Mouse (Mus musculus): ENCODE measurements around the gene Plekhg3. TPM values are rescaled to one million over a fixed set of nuclear protein-coding genes. Genes with fewer than 3 reads are reported as not detected.

Plekhg3 gene
- total and polyA plus RNA-seq, 2 experiments from 2014 or later = 1.2 to 6.2 TPM

DNA sequence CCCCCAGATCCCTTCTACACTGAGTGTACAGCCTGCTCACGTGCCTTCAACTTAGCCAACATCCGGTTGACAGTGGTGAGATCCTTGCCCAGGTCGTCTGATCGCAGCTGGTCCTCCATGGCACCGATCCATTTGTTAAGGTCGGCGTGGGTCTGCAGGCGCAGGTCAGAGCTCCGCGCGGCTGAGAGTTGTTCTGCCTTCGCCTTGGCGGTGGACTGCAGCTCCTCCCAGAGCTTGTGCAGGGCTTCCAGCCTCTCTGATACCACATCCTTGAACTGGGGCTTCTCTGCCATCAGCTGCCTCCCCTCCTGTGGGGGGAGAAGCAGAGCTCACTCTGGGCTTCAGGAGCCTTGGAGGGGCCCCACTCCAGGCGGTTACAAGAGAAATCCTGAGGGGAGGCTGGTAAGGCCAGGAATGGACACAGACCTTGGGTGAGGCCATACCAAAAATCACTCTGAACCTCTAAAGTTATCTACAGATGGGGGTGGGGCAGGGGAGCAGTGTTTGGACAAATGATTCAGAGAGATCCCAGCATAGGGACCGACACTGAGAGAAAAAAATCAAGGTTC lies 78.4 kb downstream of the Plekhg3 start:
- no peak overlapping the region for H3K4me2 ChIP-seq (ENCODE audit: low read depth, low read length, poor library complexity, severe bottlenecking)
- ATAC-seq (ENCODE audit: low FRiP score) (no peak), DNase-seq (ENCODE audit: low spot score) (no peak)
- no peaks in the 10 kb centered on the region for H3K27me3 ChIP-seq (ENCODE audit: insufficient read depth, low read length)
- no peaks in the 10 kb centered on the region for H3K4me1 ChIP-seq (ENCODE audit: insufficient read depth, low read length)
- H3K27ac ChIP-seq (ENCODE audit: low read depth, low read length) = no peak overlapping the region
- 84% methylated on average over 15 of the region's 15 CpGs for WGBS
- TF ChIP-seq CTCF (IDR thresholded peaks at IDR 0.05) = no peak
- no peak overlapping the region for H3K9ac ChIP-seq (replicated peaks; ENCODE audit: low read length, poor library complexity, severe bottlenecking)
- H3K9me3 ChIP-seq (ENCODE audit: low read length) = no peaks in the 10 kb centered on the region
- no peak overlapping the region for H3K4me3 ChIP-seq (ENCODE audit: low read depth, low read length)
- peaks cover 5% of the 10 kb centered on the region for H3K36me3 ChIP-seq (ENCODE audit: insufficient read depth, low read length)

DNA sequence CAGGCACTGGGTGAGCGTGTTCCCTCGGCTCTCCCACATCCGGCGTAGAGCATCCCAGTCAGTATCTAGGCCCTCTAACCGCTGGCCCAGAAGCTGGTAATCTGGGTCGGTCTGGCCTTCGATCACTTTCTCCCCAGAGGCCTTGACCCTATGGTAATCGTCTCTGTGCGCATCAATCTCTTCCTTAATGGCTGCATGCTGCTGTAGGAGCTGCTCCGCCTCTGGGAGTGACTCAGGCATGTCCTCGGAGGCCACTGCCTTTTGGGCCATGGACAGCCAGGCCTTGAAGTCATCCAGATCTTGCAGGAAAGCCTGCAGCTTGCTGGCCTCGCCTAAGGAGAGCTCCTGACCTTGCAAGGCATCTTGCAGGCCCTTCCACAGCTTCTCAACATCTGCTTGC lies 81.9 kb downstream of the Plekhg3 start:
- TF ChIP-seq CTCF (IDR thresholded peaks at IDR 0.05) = no peak
- H3K9ac ChIP-seq (replicated peaks; ENCODE audit: low read length, poor library complexity, severe bottlenecking) = no peak overlapping the region
- H3K27ac ChIP-seq (ENCODE audit: low read depth, low read length) = no peak overlapping the region
- no peaks in the 10 kb centered on the region for H3K4me1 ChIP-seq (ENCODE audit: insufficient read depth, low read length)
- no peak overlapping the region for H3K4me3 ChIP-seq (ENCODE audit: low read depth, low read length)
- WGBS = 91% methylated on average over 12 of the region's 12 CpGs
- ATAC-seq (ENCODE audit: low FRiP score) = no peak
- no peak for DNase-seq (ENCODE audit: low spot score)
- peaks cover 2% of the 10 kb centered on the region; the same call in 1 of the 2 replicates for H3K36me3 ChIP-seq (ENCODE audit: insufficient read depth, low read length)
- no peak overlapping the region for H3K4me2 ChIP-seq (ENCODE audit: low read depth, low read length, poor library complexity, severe bottlenecking)
- H3K9me3 ChIP-seq (ENCODE audit: low read length) = no peaks in the 10 kb centered on the region
- H3K27me3 ChIP-seq (ENCODE audit: insufficient read depth, low read length) = no peaks in the 10 kb centered on the region

DNA sequence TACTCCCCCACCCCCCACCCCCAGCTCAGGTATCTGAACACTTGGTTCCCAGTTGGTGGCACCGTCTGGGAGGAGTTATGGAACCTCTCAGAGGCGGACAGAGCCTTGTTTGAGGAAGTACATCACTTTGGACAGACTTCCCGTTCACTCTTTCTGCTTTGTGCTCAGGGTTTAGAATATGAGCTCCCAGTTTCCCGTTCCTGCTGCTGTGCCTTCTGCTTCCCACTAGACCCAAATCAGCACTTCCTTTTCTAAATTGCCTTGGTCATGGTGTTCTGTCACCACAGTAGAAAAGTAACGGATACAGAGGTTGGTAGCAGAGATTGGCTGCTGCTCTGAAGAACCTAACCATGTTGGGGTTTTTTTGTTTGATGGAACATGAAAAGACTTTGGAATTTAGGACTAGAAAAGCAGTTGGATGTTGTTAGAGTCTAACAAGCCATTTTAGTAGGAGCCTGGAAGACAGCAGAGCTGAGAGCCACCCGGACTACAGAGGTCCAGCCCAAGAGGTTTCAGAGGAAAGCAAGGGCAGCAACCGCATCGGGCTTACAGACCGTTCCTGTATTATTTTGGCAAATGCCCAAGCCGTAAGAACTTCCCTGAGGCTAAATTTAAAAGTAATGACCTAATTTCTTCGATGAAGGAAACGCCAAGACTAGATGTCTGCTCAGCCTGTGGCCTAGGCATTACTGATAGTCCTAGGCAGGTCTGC lies 84.3 kb downstream of the Plekhg3 start:
- Histone ChIP-seq H3K9ac (replicated peaks; ENCODE audit: low read length, poor library complexity, severe bottlenecking) (no peak overlapping the region), H3K4me3 (ENCODE audit: low read depth, low read length) (no peak overlapping the region), H3K4me1 (ENCODE audit: insufficient read depth, low read length) (no peaks in the 10 kb centered on the region), H3K36me3 (ENCODE audit: insufficient read depth, low read length) (peaks cover 9% of the 10 kb centered on the region), H3K4me2 (ENCODE audit: low read depth, low read length, poor library complexity, severe bottlenecking) (no peak overlapping the region), H3K27me3 (ENCODE audit: insufficient read depth, low read length) (no peaks in the 10 kb centered on the region), H3K9me3 (ENCODE audit: low read length) (no peaks in the 10 kb centered on the region), H3K27ac (ENCODE audit: low read depth, low read length) (no peak overlapping the region)
- no peak for ATAC-seq (ENCODE audit: low FRiP score)
- WGBS = 62% methylated on average over 12 of the region's 12 CpGs
- no peak for TF ChIP-seq CTCF (IDR thresholded peaks at IDR 0.05)
- no peak for DNase-seq (ENCODE audit: low spot score)

DNA sequence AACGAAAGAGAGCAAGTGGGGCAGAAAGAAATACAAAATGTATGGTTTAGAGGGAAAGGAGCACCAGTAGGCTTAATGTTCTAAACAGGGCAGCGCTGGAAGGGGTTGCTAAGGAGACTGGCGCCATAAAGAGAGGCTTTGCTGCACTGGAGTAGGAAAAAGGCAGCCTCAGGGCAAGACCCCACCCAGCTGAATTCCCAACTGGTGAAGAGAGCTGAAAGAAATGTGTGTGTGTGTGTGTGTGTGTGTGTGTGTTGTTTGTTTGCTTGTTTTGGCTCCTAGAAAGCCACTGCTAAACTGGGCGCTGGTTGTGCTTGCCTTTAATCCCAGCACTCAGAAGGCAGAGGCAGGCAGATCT lies 84.9 kb downstream of the Plekhg3 start:
- TF ChIP-seq CTCF (IDR thresholded peaks at IDR 0.05) = no peak
- H3K4me1 ChIP-seq (ENCODE audit: insufficient read depth, low read length) = no peaks in the 10 kb centered on the region
- WGBS = 69% methylated on average over 4 of the region's 4 CpGs
- H3K36me3 ChIP-seq (ENCODE audit: insufficient read depth, low read length) = peaks cover 12% of the 10 kb centered on the region
- no peak overlapping the region for H3K4me2 ChIP-seq (ENCODE audit: low read depth, low read length, poor library complexity, severe bottlenecking)
- no peaks in the 10 kb centered on the region for H3K27me3 ChIP-seq (ENCODE audit: insufficient read depth, low read length)
- ATAC-seq (ENCODE audit: low FRiP score) (no peak), DNase-seq (ENCODE audit: low spot score) (no peak)
- no peak overlapping the region for H3K9ac ChIP-seq (replicated peaks; ENCODE audit: low read length, poor library complexity, severe bottlenecking)
- H3K9me3 ChIP-seq (ENCODE audit: low read length) = no peaks in the 10 kb centered on the region
- no peak overlapping the region for H3K4me3 ChIP-seq (ENCODE audit: low read depth, low read length)
- H3K27ac ChIP-seq (ENCODE audit: low read depth, low read length) = no peak overlapping the region

DNA sequence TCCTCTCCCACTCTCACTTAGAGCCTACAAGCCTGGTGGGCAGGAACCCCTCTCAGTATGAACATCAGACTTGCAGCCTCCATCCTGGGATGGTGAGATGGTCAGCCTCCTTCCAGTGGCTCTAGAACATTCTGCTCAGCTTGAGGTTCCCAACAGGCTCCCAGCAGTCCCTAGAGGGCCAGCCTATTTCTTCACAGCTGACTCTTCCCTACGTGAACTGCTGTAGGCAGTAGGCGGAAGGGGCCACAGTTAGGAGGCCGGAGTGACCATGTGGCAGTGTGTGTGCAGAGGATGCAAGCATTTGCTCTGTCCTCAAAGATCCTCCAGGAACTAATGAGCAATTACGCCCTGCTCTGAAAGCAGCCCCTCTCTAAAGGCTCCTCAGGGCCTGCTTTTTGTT lies 87.5 kb downstream of the Plekhg3 start:
- Histone ChIP-seq H3K4me2 (ENCODE audit: low read depth, low read length, poor library complexity, severe bottlenecking) (no peak overlapping the region), H3K4me3 (ENCODE audit: low read depth, low read length) (no peak overlapping the region), H3K9me3 (ENCODE audit: low read length) (no peaks in the 10 kb centered on the region), H3K9ac (replicated peaks; ENCODE audit: low read length, poor library complexity, severe bottlenecking) (no peak overlapping the region), H3K27ac (ENCODE audit: low read depth, low read length) (no peak overlapping the region), H3K27me3 (ENCODE audit: insufficient read depth, low read length) (no peaks in the 10 kb centered on the region), H3K36me3 (ENCODE audit: insufficient read depth, low read length) (peaks cover 17% of the 10 kb centered on the region), H3K4me1 (ENCODE audit: insufficient read depth, low read length) (no peaks in the 10 kb centered on the region)
- WGBS = 70% methylated on average over 4 of the region's 4 CpGs
- TF ChIP-seq CTCF (IDR thresholded peaks at IDR 0.05) = no peak
- ATAC-seq (ENCODE audit: low FRiP score) (no peak), DNase-seq (ENCODE audit: low spot score) (no peak)

DNA sequence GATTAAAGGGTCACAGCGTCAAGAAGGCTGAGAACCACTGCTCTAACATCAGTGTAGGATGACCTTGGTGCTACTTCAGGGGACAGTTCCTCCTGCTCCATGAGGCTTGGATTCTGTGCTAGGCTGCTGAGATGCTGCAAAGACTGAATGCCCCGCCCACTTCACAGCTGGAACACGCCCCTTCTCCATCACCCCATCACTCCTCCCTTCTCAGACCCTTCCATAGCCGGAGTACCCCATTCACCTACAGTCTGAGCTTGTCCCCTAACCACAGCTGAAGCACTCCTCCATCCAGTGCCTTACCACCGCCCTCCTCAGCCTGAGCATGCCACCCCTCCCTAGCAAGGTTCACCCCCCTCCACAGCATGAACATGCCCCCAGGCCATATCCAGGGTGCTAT lies 89.2 kb downstream of the Plekhg3 start:
- H3K27me3 ChIP-seq (ENCODE audit: insufficient read depth, low read length) = no peaks in the 10 kb centered on the region
- ATAC-seq (ENCODE audit: low FRiP score) = no peak
- H3K36me3 ChIP-seq (ENCODE audit: insufficient read depth, low read length) = peaks cover 17% of the 10 kb centered on the region
- WGBS = 59% methylated on average over 5 of the region's 5 CpGs
- TF ChIP-seq CTCF (IDR thresholded peaks at IDR 0.05) = no peak
- no peak overlapping the region for H3K4me3 ChIP-seq (ENCODE audit: low read depth, low read length)
- no peak overlapping the region for H3K27ac ChIP-seq (ENCODE audit: low read depth, low read length)
- no peak overlapping the region for H3K9ac ChIP-seq (replicated peaks; ENCODE audit: low read length, poor library complexity, severe bottlenecking)
- no peaks in the 10 kb centered on the region for H3K9me3 ChIP-seq (ENCODE audit: low read length)
- H3K4me1 ChIP-seq (ENCODE audit: insufficient read depth, low read length) = no peaks in the 10 kb centered on the region
- H3K4me2 ChIP-seq (ENCODE audit: low read depth, low read length, poor library complexity, severe bottlenecking) = no peak overlapping the region
- DNase-seq (ENCODE audit: low spot score) = no peak
